Mouse (Mus musculus) neural tube, embryonic 11.5 days (tissue): ENCODE data around the gene Dhx35. TPM values are rescaled to one million over a fixed set of nuclear protein-coding genes. Genes with fewer than 3 reads are reported as not detected.

ENCODE experiments used
- ATAC-seq: fragments of 200-750 bp; cut with Nextera tagmentation; 2 replicates; pipeline ENCODE4 v1.8.0; 2017; ENCODE audit warnings: moderate number of reproducible peaks, mild to moderate bottlenecking, moderate TSS enrichment, moderate library complexity; ENCODE audit not compliant: insufficient read depth, low FRiP score, low TSS enrichment
- DNase-seq: peaks from one replicate; pipeline ENCODE4 v3.0.0-alpha.2; 2015; ENCODE audit warnings: low spot score
- H3K27ac ChIP-seq: fragments of 300-500 bp; sonication (generic); 2 replicates; pipeline ENCODE4 v1.5.1; 2014; ENCODE audit warnings: low read depth, mild to moderate bottlenecking, low read length
- H3K27me3 ChIP-seq: fragments of 300-500 bp; sonication (generic); 2 replicates; pipeline ENCODE4 v1.6.1; 2014; ENCODE audit warnings: mild to moderate bottlenecking, low read length, mixed read lengths; ENCODE audit not compliant: control insufficient read depth, insufficient read depth
- H3K36me3 ChIP-seq: fragments of 300-500 bp; sonication (generic); 2 replicates; pipeline ENCODE4 v1.6.1; 2014; ENCODE audit warnings: mild to moderate bottlenecking, low read length, moderate library complexity, mixed read lengths; ENCODE audit not compliant: control insufficient read depth, insufficient read depth
- H3K4me1 ChIP-seq: fragments of 300-500 bp; sonication (generic); 2 replicates; pipeline ENCODE4 v1.6.1; 2014; ENCODE audit warnings: low read length, mixed read lengths; ENCODE audit not compliant: control insufficient read depth, insufficient read depth
- H3K4me2 ChIP-seq: fragments of 300-500 bp; sonication (generic); 2 replicates; pipeline ENCODE4 v1.6.1; 2014; ENCODE audit warnings: low read depth, mild to moderate bottlenecking, moderate library complexity
- H3K4me3 ChIP-seq: fragments of 300-500 bp; sonication (generic); 2 replicates; pipeline ENCODE4 v1.5.1; 2014; ENCODE audit warnings: low read depth, low read length
- H3K9ac ChIP-seq: fragments of 300-500 bp; sonication (generic); 2 replicates; pipeline ENCODE4 v1.6.1; 2014; ENCODE audit warnings: mild to moderate bottlenecking, low read length
- H3K9me3 ChIP-seq: fragments of 300-500 bp; sonication (generic); 2 replicates; pipeline ENCODE4 v1.6.1; 2016; ENCODE audit warnings: low read length; ENCODE audit not compliant: control insufficient read depth
- WGBS: fragments of 180-500 bp; shearing (Covaris S2); extraction: QIAGEN DNeasy Blood & Tissue Kit; methylation state at CpG from one replicate; pipeline ENCODE4 v1.1.7; 2014; 5-methylcytosine and 5-hydroxymethylcytosine counted together
- polyA plus RNA-seq: library from polyadenylated mRNA; unstranded; fragments of >200 nt; fragmentation: Nextera tagmentation; extraction: Ambion mirVana; gene quantifications from 2 replicates; pipeline ENCODE4 v1.2.1, GENCODE M21; 2014

Dhx35 gene
- polyA plus RNA-seq, 1 experiment from 2014 or later, result 16.5 TPM

DNA sequence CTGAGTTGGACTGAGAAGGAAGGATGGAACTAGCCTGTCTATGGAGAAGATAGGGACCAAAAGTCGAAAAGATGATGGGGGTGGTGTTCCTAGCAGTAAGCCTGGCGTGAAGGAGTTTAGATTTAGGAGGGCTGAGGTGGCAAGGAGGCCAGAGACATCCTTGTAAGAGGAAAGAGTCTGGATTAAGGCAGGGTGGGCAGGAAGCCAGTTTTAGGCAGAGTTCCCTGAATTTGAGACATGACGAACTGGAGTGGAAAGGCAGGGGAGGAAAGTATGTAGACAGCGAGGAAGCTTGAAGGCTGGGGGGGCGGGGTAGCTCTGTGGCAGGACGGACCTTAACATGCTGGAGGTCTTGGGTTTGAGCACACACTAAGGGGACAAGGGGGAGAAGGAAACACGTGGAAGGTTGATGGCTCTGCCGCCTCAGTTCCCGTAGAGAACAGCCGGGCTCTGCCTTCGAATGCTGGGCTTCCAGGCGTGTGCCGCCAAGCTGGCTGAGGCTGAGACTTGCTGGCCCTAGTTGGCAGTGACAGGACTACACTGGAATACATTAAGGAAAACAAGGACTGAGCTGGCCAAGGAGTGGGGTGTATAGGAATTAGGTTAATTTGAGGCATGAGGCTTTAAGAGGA is 24.4 kb upstream of the Dhx35 start:
- no peak overlapping the region for H3K27ac ChIP-seq
- peak overlapping the region; percentile 88 for H3K4me2 ChIP-seq
- 58% methylated on average over 13 of the region's 13 CpGs for WGBS
- no peaks in the 10 kb centered on the region for H3K27me3 ChIP-seq
- H3K9me3 ChIP-seq, result no peaks in the 10 kb centered on the region
- DNase-seq (no peak), ATAC-seq (no peak)
- H3K36me3 ChIP-seq, result no peaks in the 10 kb centered on the region; the same call in 1 of the 2 replicates
- H3K4me1 ChIP-seq, result peaks cover 32% of the 10 kb centered on the region
- peak overlapping the region; percentile 79 for H3K4me3 ChIP-seq
- H3K9ac ChIP-seq, result 0 out of 2 replicates have a peak overlapping the region, but pooled peaks have one; percentile 18

DNA sequence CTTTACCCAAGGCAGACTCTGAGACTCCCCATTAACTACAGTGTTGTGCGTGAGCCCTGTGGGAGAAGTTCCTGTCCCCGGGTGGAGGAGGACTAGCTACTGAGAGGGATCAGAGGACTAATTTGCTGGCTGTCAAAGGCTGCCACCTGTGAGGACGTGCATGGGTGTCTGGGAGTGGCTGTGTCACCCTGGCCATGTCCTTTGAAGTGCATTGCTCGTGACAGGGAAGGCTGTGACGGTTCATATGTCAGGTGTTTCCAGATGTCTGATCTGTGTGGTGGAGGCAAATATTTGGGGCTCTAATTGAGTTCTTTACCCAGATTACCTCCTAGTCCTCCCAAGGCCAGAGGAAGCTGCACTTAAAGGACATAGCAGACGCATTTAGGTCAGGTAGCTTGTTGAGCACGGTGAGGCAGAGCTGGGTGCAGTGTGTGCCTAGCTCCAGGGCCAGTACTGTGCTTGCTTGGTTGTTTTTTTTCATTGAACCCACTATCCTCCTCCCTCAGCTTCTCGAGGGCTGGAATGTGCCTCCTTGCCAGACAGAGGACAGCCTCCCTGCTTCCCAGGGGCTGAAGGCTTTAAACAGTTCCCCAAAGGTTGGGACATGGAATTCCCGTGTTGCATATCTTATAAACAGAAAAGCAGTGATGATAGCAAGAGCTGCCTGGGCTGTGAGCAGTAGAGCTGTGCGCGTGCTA is 23.4 kb upstream of the Dhx35 start:
- DNase-seq (no peak), ATAC-seq (no peak)
- H3K4me3 ChIP-seq, result 0 out of 2 replicates have a peak overlapping the region, but pooled peaks have one; percentile 1
- no peak overlapping the region for H3K27ac ChIP-seq
- no peaks in the 10 kb centered on the region; the same call in 1 of the 2 replicates for H3K36me3 ChIP-seq
- peaks cover 32% of the 10 kb centered on the region for H3K4me1 ChIP-seq
- H3K9me3 ChIP-seq, result no peaks in the 10 kb centered on the region
- peak overlapping the region; percentile 88 for H3K4me2 ChIP-seq
- 54% methylated on average over 11 of the region's 11 CpGs for WGBS
- H3K27me3 ChIP-seq, result no peaks in the 10 kb centered on the region
- H3K9ac ChIP-seq, result peak overlapping the region; percentile 26; the same call in 1 of the 2 replicates

GRCm38 (mm10) chr2:158772808-158773207 is 21.8 kb upstream of the Dhx35 start:
- no peaks in the 10 kb centered on the region for H3K27me3 ChIP-seq
- peaks cover 29% of the 10 kb centered on the region for H3K4me1 ChIP-seq
- ATAC-seq, result no peak
- H3K27ac ChIP-seq, result no peak overlapping the region
- DNase-seq, result no peak
- H3K4me3 ChIP-seq, result no peak overlapping the region
- no peaks in the 10 kb centered on the region; the same call in 1 of the 2 replicates for H3K36me3 ChIP-seq
- no peak overlapping the region for H3K4me2 ChIP-seq
- H3K9ac ChIP-seq, result no peak overlapping the region
- no peaks in the 10 kb centered on the region for H3K9me3 ChIP-seq
- 90% methylated on average over 13 of the region's 13 CpGs for WGBS

DNA sequence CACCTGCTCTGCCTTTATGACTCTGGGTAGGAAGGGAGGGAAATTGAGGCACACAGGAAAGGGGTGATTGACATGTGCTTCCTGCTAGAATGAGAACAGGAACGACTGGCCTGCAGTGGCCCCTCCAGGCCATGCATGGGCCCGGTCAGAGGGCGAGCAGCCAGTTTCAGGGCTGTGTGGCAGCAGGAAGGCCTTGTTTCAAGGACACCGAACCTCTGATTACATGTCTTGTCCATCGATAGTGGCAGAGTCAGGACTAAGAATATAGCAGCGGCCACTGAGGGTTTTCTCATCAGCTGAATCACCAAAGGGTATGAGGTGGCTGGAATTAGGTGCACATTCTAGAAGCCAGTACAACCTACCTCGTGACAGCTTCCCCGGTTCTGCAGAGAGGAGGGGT is 19.7 kb upstream of the Dhx35 start:
- Histone ChIP-seq H3K9ac (no peak overlapping the region), H3K4me2 (no peak overlapping the region)
- no peak for DNase-seq

GRCm38 (mm10) chr2:158776716-158777115 is 17.9 kb upstream of the Dhx35 start:
- Histone ChIP-seq H3K4me3 (no peak overlapping the region), H3K4me1 (no peaks in the 10 kb centered on the region; the same call in 1 of the 2 replicates), H3K27ac (no peak overlapping the region), H3K36me3 (peaks cover 2% of the 10 kb centered on the region), H3K9ac (no peak overlapping the region), H3K4me2 (no peak overlapping the region), H3K27me3 (no peaks in the 10 kb centered on the region), H3K9me3 (no peaks in the 10 kb centered on the region)
- DNase-seq, result no peak
- 94% methylated on average over 4 of the region's 4 CpGs for WGBS
- ATAC-seq, result no peak

More for the DNA sequence above, 19.7 kb upstream of the Dhx35 start:
- Histone ChIP-seq H3K36me3 (no peaks in the 10 kb centered on the region; the same call in 1 of the 2 replicates), H3K4me3 (no peak overlapping the region), H3K4me1 (peaks cover 18% of the 10 kb centered on the region), H3K27ac (no peak overlapping the region), H3K27me3 (no peaks in the 10 kb centered on the region), H3K9me3 (no peaks in the 10 kb centered on the region)
- 89% methylated on average over 8 of the region's 8 CpGs for WGBS
- ATAC-seq, result no peak

DNA sequence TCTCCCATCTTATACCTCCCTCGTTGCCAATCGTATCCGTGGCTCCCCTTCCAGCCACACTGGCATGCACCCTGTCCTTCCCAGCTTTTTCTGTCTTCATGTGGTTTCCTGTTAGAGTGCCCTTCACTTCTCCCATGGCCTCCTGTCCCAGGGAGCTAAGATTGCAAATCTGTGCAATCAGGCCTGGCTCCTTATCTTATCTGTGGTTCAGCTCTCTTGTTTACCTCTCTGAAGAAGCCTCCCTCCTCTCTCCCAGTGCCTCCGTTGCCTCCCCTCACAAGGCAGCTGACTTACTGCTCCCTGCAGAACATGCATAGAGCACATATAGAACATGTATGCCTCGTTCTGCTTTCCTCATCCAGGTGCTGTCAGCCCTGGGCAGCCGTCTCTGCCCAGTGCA is 17.1 kb upstream of the Dhx35 start:
- Histone ChIP-seq H3K9ac (no peak overlapping the region), H3K36me3 (peaks cover 2% of the 10 kb centered on the region), H3K4me2 (no peak overlapping the region), H3K27me3 (no peaks in the 10 kb centered on the region), H3K4me1 (no peaks in the 10 kb centered on the region), H3K4me3 (no peak overlapping the region), H3K27ac (no peak overlapping the region), H3K9me3 (no peaks in the 10 kb centered on the region)
- WGBS, result 84% methylated on average over 6 of the region's 6 CpGs
- DNase-seq (no peak), ATAC-seq (no peak)

DNA sequence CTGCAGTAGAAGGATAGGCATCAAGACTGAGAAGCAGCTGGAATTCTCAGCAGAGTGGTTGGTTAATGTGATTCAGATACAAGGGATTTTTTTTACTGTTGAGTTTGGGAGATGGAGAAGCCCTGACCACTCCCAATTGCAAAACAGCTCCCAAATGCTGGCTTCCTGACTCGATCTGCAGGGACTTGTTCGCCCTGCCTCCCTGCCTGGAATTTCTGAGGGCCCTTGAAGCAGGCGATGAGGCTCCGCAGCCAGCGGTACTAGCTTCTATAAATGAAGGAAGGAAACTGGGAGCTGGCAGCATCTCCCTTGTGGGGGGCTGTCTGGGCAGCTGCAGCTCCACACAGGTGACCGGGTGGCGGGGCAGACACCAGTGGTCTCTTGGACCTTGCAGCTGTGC is 16.3 kb upstream of the Dhx35 start:
- peaks cover 2% of the 10 kb centered on the region; the same call in 1 of the 2 replicates for H3K36me3 ChIP-seq
- no peaks in the 10 kb centered on the region for H3K4me1 ChIP-seq
- ATAC-seq, result no peak
- H3K9ac ChIP-seq, result no peak overlapping the region
- DNase-seq, result no peak
- H3K4me3 ChIP-seq, result no peak overlapping the region
- H3K4me2 ChIP-seq, result no peak overlapping the region
- H3K9me3 ChIP-seq, result no peaks in the 10 kb centered on the region
- no peak overlapping the region for H3K27ac ChIP-seq
- WGBS, result 80% methylated on average over 7 of the region's 7 CpGs
- H3K27me3 ChIP-seq, result no peaks in the 10 kb centered on the region

DNA sequence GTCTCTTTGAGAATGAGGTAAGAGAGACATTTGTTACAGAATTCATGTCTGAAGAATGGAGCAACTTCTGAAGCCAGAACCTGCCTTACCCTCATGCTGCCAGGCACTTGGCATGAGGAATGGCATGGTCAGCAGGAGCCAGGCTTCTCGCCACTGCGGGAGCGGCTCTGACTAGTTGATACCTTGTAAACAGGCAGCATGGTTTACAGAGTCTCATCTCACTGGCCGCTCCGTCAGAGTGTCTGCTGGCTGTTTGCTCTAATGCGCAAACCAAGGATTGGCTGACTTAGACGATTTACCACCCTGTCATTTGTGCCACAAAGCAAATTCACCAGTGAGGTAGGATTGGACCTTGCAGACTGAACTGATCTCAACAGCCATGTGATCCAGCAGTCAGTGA is 13.5 kb upstream of the Dhx35 start:
- H3K4me3 ChIP-seq, result no peak overlapping the region
- ATAC-seq (no peak), DNase-seq (no peak)
- no peaks in the 10 kb centered on the region for H3K4me1 ChIP-seq
- 91% methylated on average over 7 of the region's 7 CpGs for WGBS
- no peaks in the 10 kb centered on the region for H3K27me3 ChIP-seq
- no peaks in the 10 kb centered on the region for H3K9me3 ChIP-seq
- no peak overlapping the region for H3K9ac ChIP-seq
- H3K4me2 ChIP-seq, result no peak overlapping the region
- H3K36me3 ChIP-seq, result peaks cover 13% of the 10 kb centered on the region
- H3K27ac ChIP-seq, result no peak overlapping the region
